Mouse (Mus musculus): ENCODE measurements at regions not wholly inside any gene's neighbourhood (a gene's known extent, or its start where the extent isn't known, plus 50 kb on each side); places are given as distances from the start of the nearest gene placed in this dataset.
"Not testable (repeated sequence)": the region's sequence is repeated elsewhere in the genome, so short reads cannot be mapped to it uniquely, and the experiment has no call there.

GRCm38 (mm10) chr17:74138517-74138916 is 90.8 kb upstream of the Srd5a2 start:
- not testable (repeated sequence) for ATAC-seq (replicated peaks; ENCODE audit: poor library complexity)

GRCm38 (mm10) chr17:74134976-74135375 is 87.3 kb upstream of the Srd5a2 start:
- ATAC-seq (replicated peaks; ENCODE audit: poor library complexity): peak; percentile 60

- no peak for ATAC-seq (replicated peaks; ENCODE audit: poor library complexity)
Observed at GRCm38 (mm10) chr17:74131534-74131933, 83.8 kb upstream of the Srd5a2 start.

- peak; percentile 97 for ATAC-seq (replicated peaks; ENCODE audit: poor library complexity)
Observed at GRCm38 (mm10) chr17:74122944-74123343, 75.2 kb upstream of the Srd5a2 start.

GRCm38 (mm10) chr17:74120969-74121368 is 73.3 kb upstream of the Srd5a2 start:
- ATAC-seq (replicated peaks; ENCODE audit: poor library complexity): no peak

All from megakaryocyte progenitor cell, adult 5-6 weeks (primary cell).